Mouse (Mus musculus) activated CD4-positive, CD25-positive, alpha-beta regulatory T cell, adult 9 weeks (primary cell): ENCODE data around the gene Scd2. TPM values are rescaled to one million over a fixed set of nuclear protein-coding genes. Genes with fewer than 3 reads are reported as not detected.

Source experiments
- polyA plus RNA-seq: library from polyadenylated mRNA; unstranded; fragments of 100-300 nt; shearing (Covaris generic); gene quantifications from one replicate; pipeline ENCODE4 v1.2.1, GENCODE M21; 2017

The Scd2 gene
- polyA plus RNA-seq: 100 TPM

GRCm38 (mm10) chr19:44292941-44293768 lies at the start of gene Scd2:
Gene Scd2 (plus strand): TSS chr19:44293674.

DNA sequence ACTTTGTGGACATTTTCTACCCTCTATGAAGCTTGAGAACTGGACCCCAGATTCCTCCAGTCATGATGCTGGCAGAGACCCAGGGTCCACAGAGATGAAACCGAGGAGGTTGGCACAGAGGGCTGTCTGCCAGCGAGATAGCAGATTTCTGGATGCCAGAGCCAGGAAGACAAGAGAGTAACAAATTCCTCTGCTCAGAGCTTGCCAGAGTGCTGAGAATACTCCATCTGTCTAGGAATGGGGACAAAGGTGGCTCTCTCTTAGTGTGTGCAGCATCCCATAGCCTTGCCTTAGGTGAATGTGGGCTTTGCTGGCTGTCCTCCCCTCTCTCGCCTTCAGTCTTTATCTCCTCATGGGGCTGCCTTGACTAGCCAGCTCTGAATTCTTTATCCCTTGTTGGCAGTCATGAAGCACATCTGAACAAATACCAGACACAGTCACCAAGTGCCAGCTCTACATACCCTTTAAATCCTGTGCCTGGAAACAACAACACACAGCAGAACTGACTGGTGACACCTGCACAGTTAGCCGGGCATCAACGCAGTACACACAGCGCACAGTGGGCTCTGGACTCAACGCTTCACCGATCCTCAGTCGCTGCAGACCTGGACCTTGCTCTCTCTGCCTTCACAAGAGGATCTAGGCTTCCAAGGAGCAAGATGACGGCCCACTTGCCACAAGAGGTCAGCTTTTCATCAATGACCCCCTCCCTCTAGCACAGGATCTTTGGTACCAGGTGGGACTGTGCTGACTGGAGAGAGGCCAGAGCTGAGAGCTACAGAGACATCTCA lies 39.6 kb downstream of the Scd2 start, which contains the start of gene Scd4:
TSS of gene Scd4 (plus strand) at position 260 of the 791 bp plus-strand sequence.

Other genes starting within 250 kb of the Scd2 start
- 6.9 TPM for gene Erlin1, start 223.9 kb upstream of the Scd2 start, polyA plus RNA-seq
- 33.9 TPM for gene Chuk, start 186.2 kb upstream of the Scd2 start, polyA plus RNA-seq
- gene Cwf19l1, start 157.8 kb upstream of the Scd2 start, polyA plus RNA-seq: 36.7 TPM
- gene Bloc1s2, start 147.2 kb upstream of the Scd2 start, polyA plus RNA-seq: 136 TPM
- gene Pkd2l1, start 101.2 kb upstream of the Scd2 start, polyA plus RNA-seq: not detected
- gene Scd3, start 90.4 kb upstream of the Scd2 start, polyA plus RNA-seq: not detected
- 0.39 TPM for gene Scd4, start 39.4 kb downstream of the Scd2 start, polyA plus RNA-seq
- gene Scd1, start 114.2 kb downstream of the Scd2 start, polyA plus RNA-seq: 0.99 TPM
- gene Wnt8b, start 199.8 kb downstream of the Scd2 start, polyA plus RNA-seq: not detected